Mouse (Mus musculus) neural tube, embryonic 13.5 days (tissue): Measurements from ENCODE around the gene Stard7. TPM values are rescaled to one million over a fixed set of nuclear protein-coding genes. Genes with fewer than 3 reads are reported as not detected.
"Not testable (repeated sequence)": the region's sequence is repeated elsewhere in the genome, so short reads cannot be mapped to it uniquely, and the experiment has no call there.

ENCODE experiments used
- ATAC-seq: fragments of 200-750 bp; cut with Nextera tagmentation; 2 replicates; pipeline ENCODE4 v1.8.0; 2017; ENCODE audit warnings: low read depth, mild to moderate bottlenecking, moderate TSS enrichment, moderate library complexity
- H3K27ac ChIP-seq: fragments of 300-500 bp; sonication (generic); replicated peaks from 2 replicates; pipeline ENCODE4 v1.5.1; 2015; ENCODE audit warnings: moderate library complexity, mild to moderate bottlenecking, inconsistent platforms
- H3K27me3 ChIP-seq: fragments of 300-500 bp; sonication (generic); 2 replicates; pipeline ENCODE4 v1.6.1; 2015; ENCODE audit warnings: mild to moderate bottlenecking, inconsistent platforms
- H3K36me3 ChIP-seq: fragments of 300-500 bp; sonication (generic); 2 replicates; pipeline ENCODE4 v1.6.1; 2015; ENCODE audit warnings: mild to moderate bottlenecking, inconsistent platforms
- H3K4me1 ChIP-seq: fragments of 300-500 bp; sonication (generic); replicated peaks from 2 replicates; pipeline ENCODE4 v1.6.1; 2015; ENCODE audit warnings: inconsistent platforms
- H3K4me2 ChIP-seq: fragments of 300-500 bp; sonication (generic); 2 replicates; pipeline ENCODE4 v1.6.1; 2015; ENCODE audit warnings: inconsistent platforms, mild to moderate bottlenecking, moderate library complexity
- H3K4me3 ChIP-seq: fragments of 300-500 bp; sonication (generic); 2 replicates; pipeline ENCODE4 v1.5.1; 2015; ENCODE audit warnings: mild to moderate bottlenecking, inconsistent platforms
- H3K9ac ChIP-seq: fragments of 300-500 bp; sonication (generic); 2 replicates; pipeline ENCODE4 v1.6.1; 2015; ENCODE audit warnings: moderate library complexity, mild to moderate bottlenecking, inconsistent platforms
- H3K9me3 ChIP-seq: fragments of 300-500 bp; sonication (generic); 2 replicates; pipeline ENCODE4 v1.6.1; 2016; ENCODE audit warnings: inconsistent platforms
- WGBS: fragments of 180-500 bp; shearing (Covaris S2); methylation state at CpG from one replicate; pipeline ENCODE4 v1.1.7; 2015; 5-methylcytosine and 5-hydroxymethylcytosine counted together
- polyA plus RNA-seq: library from polyadenylated mRNA; unstranded; fragments of >200 nt; fragmentation: Nextera tagmentation; extraction: Ambion mirVana; gene quantifications from 2 replicates; pipeline ENCODE4 v1.2.1, GENCODE M21; 2015

The Stard7 gene
- polyA plus RNA-seq, 1 experiment from 2014 or later: 71.7 TPM

GRCm38 (mm10) chr2:127254604-127255134, 15.3 kb upstream of the Stard7 start:
- ATAC-seq: no peak
- 87% methylated on average over 3 of the region's 3 CpGs for WGBS
- Histone ChIP-seq H3K4me3 (no peak overlapping the region), H3K27me3 (no peaks in the 10 kb centered on the region), H3K36me3 (peaks cover 47% of the 10 kb centered on the region), H3K27ac (no peak overlapping the region), H3K9ac (no peak overlapping the region), H3K9me3 (no peaks in the 10 kb centered on the region), H3K4me2 (no peak overlapping the region), H3K4me1 (peaks cover 20% of the 10 kb centered on the region)

GRCm38 (mm10) chr2:127255294-127255693, 14.7 kb upstream of the Stard7 start:
- no peak for ATAC-seq
- H3K36me3 ChIP-seq: peaks cover 48% of the 10 kb centered on the region
- 94% methylated on average over 6 of the region's 6 CpGs for WGBS

GRCm38 (mm10) chr2:127259340-127259739, 10.7 kb upstream of the Stard7 start:
- no peaks in the 10 kb centered on the region for H3K9me3 ChIP-seq
- no peak overlapping the region for H3K4me3 ChIP-seq
- peaks cover 47% of the 10 kb centered on the region for H3K36me3 ChIP-seq
- no peaks in the 10 kb centered on the region for H3K27me3 ChIP-seq
- H3K9ac ChIP-seq: no peak overlapping the region
- no peaks in the 10 kb centered on the region for H3K4me1 ChIP-seq
- WGBS: 93% methylated on average over 5 of the region's 5 CpGs
- H3K27ac ChIP-seq: no peak overlapping the region
- no peak overlapping the region for H3K4me2 ChIP-seq
- ATAC-seq: no peak

More at GRCm38 (mm10) chr2:127255294-127255693, 14.7 kb upstream of the Stard7 start:
- H3K9me3 ChIP-seq: no peaks in the 10 kb centered on the region
- H3K27ac ChIP-seq: no peak overlapping the region
- no peak overlapping the region for H3K4me2 ChIP-seq
- H3K9ac ChIP-seq: no peak overlapping the region
- no peak overlapping the region for H3K4me3 ChIP-seq
- H3K4me1 ChIP-seq: peaks cover 14% of the 10 kb centered on the region
- H3K27me3 ChIP-seq: no peaks in the 10 kb centered on the region

GRCm38 (mm10) chr2:127262480-127262879, 7.5 kb upstream of the Stard7 start:
- no peak overlapping the region for H3K4me2 ChIP-seq
- peaks cover 29% of the 10 kb centered on the region for H3K36me3 ChIP-seq
- no peaks in the 10 kb centered on the region for H3K27me3 ChIP-seq
- no peak overlapping the region for H3K9ac ChIP-seq
- ATAC-seq: no peak
- no peaks in the 10 kb centered on the region for H3K9me3 ChIP-seq
- H3K4me3 ChIP-seq: no peak overlapping the region
- H3K27ac ChIP-seq: no peak overlapping the region
- H3K4me1 ChIP-seq: no peaks in the 10 kb centered on the region

- H3K9ac ChIP-seq: no peak overlapping the region
- H3K4me3 ChIP-seq: no peak overlapping the region
- H3K4me1 ChIP-seq: peaks cover 20% of the 10 kb centered on the region
- H3K36me3 ChIP-seq: no peaks in the 10 kb centered on the region
- no peaks in the 10 kb centered on the region for H3K27me3 ChIP-seq
- ATAC-seq: no peak
- H3K9me3 ChIP-seq: no peaks in the 10 kb centered on the region
- 48% methylated on average over 4 of the region's 4 CpGs for WGBS
- H3K4me2 ChIP-seq: no peak overlapping the region
- no peak overlapping the region for H3K27ac ChIP-seq
Observed at GRCm38 (mm10) chr2:127267854-127268253, 2.2 kb upstream of the Stard7 start.

GRCm38 (mm10) chr2:127270300-127271041, 453 bp downstream of the Stard7 start:
- H3K27ac ChIP-seq: peak overlapping the region; percentile 96
- peak overlapping the region; percentile 94 for H3K9ac ChIP-seq
- under 1% methylated on average over 75 of the region's 75 CpGs for WGBS
- peak; percentile 97 for ATAC-seq
- peak overlapping the region; percentile 78 for H3K4me2 ChIP-seq
- H3K4me3 ChIP-seq: peak overlapping the region; percentile 98
- H3K9me3 ChIP-seq: no peaks in the 10 kb centered on the region
- H3K4me1 ChIP-seq: peaks cover 40% of the 10 kb centered on the region
- no peaks in the 10 kb centered on the region for H3K27me3 ChIP-seq
- no peaks in the 10 kb centered on the region for H3K36me3 ChIP-seq

GRCm38 (mm10) chr2:127271042-127271515, 1.1 kb downstream of the Stard7 start:
- no peaks in the 10 kb centered on the region for H3K36me3 ChIP-seq
- ATAC-seq: no peak
- H3K4me1 ChIP-seq: peaks cover 46% of the 10 kb centered on the region
- 9% methylated on average over 8 of the region's 8 CpGs for WGBS
- no peaks in the 10 kb centered on the region for H3K27me3 ChIP-seq
- peak overlapping the region; percentile 96 for H3K27ac ChIP-seq
- peak overlapping the region; percentile 94 for H3K9ac ChIP-seq
- no peaks in the 10 kb centered on the region for H3K9me3 ChIP-seq
- H3K4me3 ChIP-seq: peak overlapping the region; percentile 98
- H3K4me2 ChIP-seq: peak overlapping the region; percentile 78

GRCm38 (mm10) chr2:127272049-127272448, 2.0 kb downstream of the Stard7 start:
- H3K4me3 ChIP-seq: not testable (repeated sequence)

GRCm38 (mm10) chr2:127272806-127273205, 2.8 kb downstream of the Stard7 start:
- H3K4me2 ChIP-seq: no peak overlapping the region
- ATAC-seq: no peak
- H3K27me3 ChIP-seq: no peaks in the 10 kb centered on the region
- no peak overlapping the region for H3K9ac ChIP-seq
- WGBS: 97% methylated on average over 3 of the region's 3 CpGs
- no peak overlapping the region for H3K4me3 ChIP-seq
- H3K9me3 ChIP-seq: no peaks in the 10 kb centered on the region
- H3K36me3 ChIP-seq: no peaks in the 10 kb centered on the region
- no peak overlapping the region for H3K27ac ChIP-seq
- H3K4me1 ChIP-seq: peaks cover 49% of the 10 kb centered on the region

More at GRCm38 (mm10) chr2:127272049-127272448, 2.0 kb downstream of the Stard7 start:
- not testable (repeated sequence) for H3K9ac ChIP-seq, H3K27ac ChIP-seq, H3K36me3 ChIP-seq, H3K9me3 ChIP-seq, ATAC-seq, H3K27me3 ChIP-seq
- peak overlapping the region; percentile 78 for H3K4me2 ChIP-seq
- H3K4me1 ChIP-seq: peaks cover 49% of the 10 kb centered on the region
- 92% methylated on average over 4 of the region's 4 CpGs for WGBS

- H3K36me3 ChIP-seq: no peaks in the 10 kb centered on the region
- no peak overlapping the region for H3K9ac ChIP-seq
- H3K9me3 ChIP-seq: no peaks in the 10 kb centered on the region
- H3K4me3 ChIP-seq: no peak overlapping the region
- peaks cover 49% of the 10 kb centered on the region for H3K4me1 ChIP-seq
- no peak overlapping the region for H3K27ac ChIP-seq
- H3K4me2 ChIP-seq: no peak overlapping the region
- no peak for ATAC-seq
- 87% methylated on average over 2 of the region's 2 CpGs for WGBS
- no peaks in the 10 kb centered on the region for H3K27me3 ChIP-seq
Observed at GRCm38 (mm10) chr2:127274590-127274989, 4.6 kb downstream of the Stard7 start.

GRCm38 (mm10) chr2:127275551-127276320, 5.7 kb downstream of the Stard7 start:
- Histone ChIP-seq H3K4me1 (peaks cover 49% of the 10 kb centered on the region), H3K36me3 (no peaks in the 10 kb centered on the region), H3K27me3 (no peaks in the 10 kb centered on the region), H3K4me3 (no peak overlapping the region), H3K9me3 (no peaks in the 10 kb centered on the region), H3K9ac (no peak overlapping the region), H3K27ac (no peak overlapping the region), H3K4me2 (no peak overlapping the region)
- WGBS: 72% methylated on average over 5 of the region's 5 CpGs
- no peak for ATAC-seq

- no peak overlapping the region for H3K27ac ChIP-seq
- H3K4me3 ChIP-seq: no peak overlapping the region
- H3K4me1 ChIP-seq: peaks cover 25% of the 10 kb centered on the region
- H3K36me3 ChIP-seq: no peaks in the 10 kb centered on the region
- H3K4me2 ChIP-seq: no peak overlapping the region
- no peaks in the 10 kb centered on the region for H3K27me3 ChIP-seq
- H3K9me3 ChIP-seq: no peaks in the 10 kb centered on the region
- no peak overlapping the region for H3K9ac ChIP-seq
- ATAC-seq: no peak
Observed at GRCm38 (mm10) chr2:127278162-127278561, 8.1 kb downstream of the Stard7 start.
